Mouse (Mus musculus) forebrain, embryonic 12.5 days (tissue): ENCODE results near the gene Gpr155. TPM values are rescaled to one million over a fixed set of nuclear protein-coding genes. Genes with fewer than 3 reads are reported as not detected.

Experiments
- ATAC-seq: fragments of 200-750 bp; cut with Nextera tagmentation; 2 replicates; pipeline ENCODE4 v1.8.0; 2017; ENCODE audit warnings: moderate TSS enrichment; ENCODE audit not compliant: low FRiP score
- H3K27ac ChIP-seq: fragments of 300-500 bp; sonication (generic); 2 replicates; pipeline ENCODE4 v1.5.1; 2016; ENCODE audit warnings: mild to moderate bottlenecking
- H3K27me3 ChIP-seq: fragments of 300-500 bp; sonication (generic); 2 replicates; pipeline ENCODE4 v1.6.1; 2016; ENCODE audit warnings: mild to moderate bottlenecking
- H3K36me3 ChIP-seq: fragments of 300-500 bp; sonication (generic); replicated peaks from 2 replicates; pipeline ENCODE4 v1.6.1; 2016; ENCODE audit warnings: mild to moderate bottlenecking
- H3K4me1 ChIP-seq: fragments of 300-500 bp; sonication (generic); 2 replicates; pipeline ENCODE4 v1.6.1; 2016
- H3K4me2 ChIP-seq: fragments of 300-500 bp; sonication (generic); 2 replicates; pipeline ENCODE4 v1.6.1; 2016; ENCODE audit warnings: mild to moderate bottlenecking, moderate library complexity
- H3K4me3 ChIP-seq: fragments of 300-500 bp; sonication (generic); replicated peaks from 2 replicates; pipeline ENCODE4 v1.5.1; 2016; ENCODE audit warnings: mild to moderate bottlenecking
- H3K9ac ChIP-seq: fragments of 300-500 bp; sonication (generic); 2 replicates; pipeline ENCODE4 v1.6.1; 2016; ENCODE audit warnings: mild to moderate bottlenecking
- H3K9me3 ChIP-seq: fragments of 300-500 bp; sonication (generic); 2 replicates; pipeline ENCODE4 v1.6.1; 2016
- WGBS: fragments of 180-500 bp; shearing (Covaris S2); methylation state at CpG from one replicate; pipeline ENCODE4 v1.1.7; 2016; 5-methylcytosine and 5-hydroxymethylcytosine counted together
- polyA plus RNA-seq: library from polyadenylated mRNA; unstranded; fragments of >200 nt; fragmentation: Nextera tagmentation; extraction: Ambion mirVana; gene quantifications from 2 replicates; pipeline ENCODE4 v1.2.1, GENCODE M21; 2016

The Gpr155 gene
- polyA plus RNA-seq, result 7.3 and 8.0 TPM in 2 replicates

DNA sequence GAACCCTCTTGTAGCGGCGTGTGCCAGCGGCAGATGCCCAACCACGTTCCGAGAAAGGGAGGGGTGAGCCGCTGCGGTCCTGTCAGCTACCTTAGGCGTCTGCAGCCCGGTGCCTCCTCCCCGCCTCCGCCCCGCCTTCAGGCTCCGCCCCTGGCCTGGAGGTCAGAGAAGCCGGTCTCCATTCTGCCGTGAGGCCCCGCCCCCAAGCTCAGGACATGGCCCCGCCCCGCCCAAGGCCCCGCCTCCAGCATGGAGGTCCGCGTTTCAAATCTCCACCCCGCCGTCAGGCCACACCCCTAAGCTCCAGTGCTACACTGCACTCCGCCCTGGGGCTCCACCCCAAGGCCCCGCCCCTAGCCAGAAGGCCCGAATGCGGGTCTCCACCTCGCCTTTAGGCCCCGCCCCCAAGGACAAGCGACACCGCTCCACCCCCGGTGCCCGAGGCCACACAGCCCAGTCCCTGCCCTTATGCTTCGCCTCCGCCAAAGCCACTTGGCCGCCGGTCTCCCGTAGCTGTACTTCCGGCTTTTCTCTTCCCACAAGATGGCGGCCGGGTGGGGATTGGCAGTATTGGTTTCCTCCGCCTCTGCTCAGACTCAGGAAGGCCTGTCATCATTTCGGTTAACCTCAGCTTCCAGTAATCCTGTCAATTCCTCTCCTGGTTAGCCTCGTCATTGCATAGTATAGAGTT lies at the start of gene Gpr155:
TSS of gene Gpr155 (minus strand) at position 217 of the 691 bp plus-strand sequence.
- peak within 1 kb of the TSS; percentile 72 for H3K9ac ChIP-seq
- H3K27ac ChIP-seq, result peak within 1 kb of the TSS; percentile 65
- H3K36me3 ChIP-seq, result no peaks in the 10 kb centered on the region
- ATAC-seq, result peak; percentile 99
- H3K9me3 ChIP-seq, result no peaks in the 10 kb centered on the region
- peak within 1 kb of the TSS; percentile 71 for H3K4me3 ChIP-seq
- peak within 1 kb of the TSS; percentile 96 for H3K4me2 ChIP-seq
- 0 out of 2 replicates have a peak, but pooled peaks cover 8% of the 10 kb centered on the region for H3K27me3 ChIP-seq
- peaks cover 9% of the 10 kb centered on the region for H3K4me1 ChIP-seq
- WGBS, result 2% methylated on average over 42 of the region's 44 CpGs

DNA sequence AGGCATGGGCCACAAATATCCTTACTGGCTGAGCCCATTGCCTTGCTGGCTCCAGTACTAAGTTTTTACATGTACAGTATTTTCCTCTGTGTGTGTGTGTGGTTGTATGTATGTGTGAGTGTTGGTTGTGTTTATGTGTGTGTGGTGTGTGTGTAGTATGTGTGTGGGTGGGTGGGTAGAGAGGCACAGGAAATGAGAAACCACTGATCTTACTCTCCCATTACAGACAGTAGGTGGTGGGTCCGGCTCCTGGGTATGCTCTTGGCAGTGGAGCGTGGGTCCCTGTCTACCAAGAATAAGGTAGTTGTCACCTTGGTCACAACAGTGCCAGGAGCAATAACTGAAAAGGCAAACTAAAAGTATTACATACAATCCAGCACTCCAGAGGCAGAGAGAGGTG lies 49.5 kb upstream of the Gpr155 start:
- H3K9me3 ChIP-seq, result no peaks in the 10 kb centered on the region
- H3K36me3 ChIP-seq, result peaks cover 7% of the 10 kb centered on the region; the same call in 1 of the 2 replicates
- no peak overlapping the region for H3K9ac ChIP-seq
- no peak overlapping the region for H3K4me3 ChIP-seq
- no peak overlapping the region for H3K4me2 ChIP-seq
- 93% methylated on average over 2 of the region's 2 CpGs for WGBS
- no peak for ATAC-seq
- H3K27me3 ChIP-seq, result no peaks in the 10 kb centered on the region
- no peak overlapping the region for H3K27ac ChIP-seq
- peaks cover 10% of the 10 kb centered on the region for H3K4me1 ChIP-seq

DNA sequence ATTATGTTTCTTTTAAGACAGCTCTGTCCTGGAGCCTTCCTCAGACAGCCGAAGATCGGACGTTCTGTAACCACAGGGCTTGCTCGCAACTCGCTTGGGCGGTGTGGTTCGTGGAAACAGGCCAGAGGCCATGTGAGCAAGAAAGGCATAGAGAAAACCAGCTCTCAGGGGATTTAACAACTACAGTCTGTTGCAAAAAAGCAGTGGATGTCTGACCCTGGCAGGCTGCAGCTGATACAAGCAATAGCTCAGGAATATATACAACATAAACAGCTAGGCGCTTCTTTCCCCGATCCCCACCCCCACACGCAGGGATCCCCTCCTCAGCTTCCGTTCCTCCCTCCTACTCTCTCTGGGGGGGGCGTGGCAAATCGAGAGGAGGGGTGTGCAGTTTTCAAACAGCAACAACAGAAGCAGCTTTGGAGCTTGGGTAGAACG lies 45.6 kb upstream of the Gpr155 start:
- no peaks in the 10 kb centered on the region for H3K27me3 ChIP-seq
- 37% methylated on average over 14 of the region's 14 CpGs for WGBS
- H3K9ac ChIP-seq, result peak overlapping the region; percentile 4; the same call in 1 of the 2 replicates
- peaks cover 1% of the 10 kb centered on the region; the same call in 1 of the 2 replicates for H3K4me1 ChIP-seq
- peak overlapping the region; percentile 42; the same call in 1 of the 2 replicates for H3K27ac ChIP-seq
- H3K4me2 ChIP-seq, result peak overlapping the region; percentile 30
- peaks cover 7% of the 10 kb centered on the region; the same call in 1 of the 2 replicates for H3K36me3 ChIP-seq
- H3K9me3 ChIP-seq, result no peaks in the 10 kb centered on the region
- H3K4me3 ChIP-seq, result 0 out of 2 replicates have a peak overlapping the region, but pooled peaks have one; percentile 8
- no peak for ATAC-seq

DNA sequence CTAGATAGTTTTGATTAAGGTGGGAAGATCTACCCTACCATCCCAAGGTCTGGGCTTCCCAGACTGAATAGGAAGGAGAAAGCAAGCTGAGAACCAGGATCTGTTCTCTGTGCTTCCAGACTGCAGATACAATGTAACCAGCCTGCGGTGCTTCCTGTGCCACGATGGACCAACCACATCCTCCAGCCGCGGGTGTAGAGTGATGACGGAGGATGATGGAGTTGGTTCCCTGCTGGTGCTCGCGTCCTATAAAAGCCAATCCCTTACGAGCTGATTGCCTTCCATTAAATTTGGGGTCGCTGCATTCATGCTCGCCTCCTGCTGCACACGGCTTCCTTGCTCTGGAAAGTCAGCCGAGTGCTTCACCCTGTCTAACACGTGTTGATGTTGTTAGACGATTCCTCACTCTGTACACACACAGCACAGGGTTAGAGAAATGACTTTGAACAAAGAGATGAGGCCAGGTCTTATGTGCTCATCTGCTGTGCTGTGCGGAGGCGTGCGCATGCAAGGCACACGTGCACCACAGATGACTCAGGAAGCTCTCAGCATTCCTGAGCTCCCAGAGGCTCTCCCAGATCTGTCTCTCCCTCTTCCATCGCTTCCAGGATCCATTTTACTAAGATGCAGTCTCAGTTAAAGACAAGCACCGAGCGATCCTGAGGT lies 42.6 kb upstream of the Gpr155 start:
- Histone ChIP-seq H3K27me3 (no peaks in the 10 kb centered on the region), H3K27ac (no peak overlapping the region), H3K4me1 (no peaks in the 10 kb centered on the region; the same call in 1 of the 2 replicates), H3K36me3 (0 out of 2 replicates have a peak, but pooled peaks cover 3% of the 10 kb centered on the region), H3K9ac (no peak overlapping the region), H3K4me3 (no peak overlapping the region), H3K4me2 (no peak overlapping the region), H3K9me3 (no peaks in the 10 kb centered on the region)
- ATAC-seq, result no peak
- WGBS, result 77% methylated on average over 21 of the region's 21 CpGs

DNA sequence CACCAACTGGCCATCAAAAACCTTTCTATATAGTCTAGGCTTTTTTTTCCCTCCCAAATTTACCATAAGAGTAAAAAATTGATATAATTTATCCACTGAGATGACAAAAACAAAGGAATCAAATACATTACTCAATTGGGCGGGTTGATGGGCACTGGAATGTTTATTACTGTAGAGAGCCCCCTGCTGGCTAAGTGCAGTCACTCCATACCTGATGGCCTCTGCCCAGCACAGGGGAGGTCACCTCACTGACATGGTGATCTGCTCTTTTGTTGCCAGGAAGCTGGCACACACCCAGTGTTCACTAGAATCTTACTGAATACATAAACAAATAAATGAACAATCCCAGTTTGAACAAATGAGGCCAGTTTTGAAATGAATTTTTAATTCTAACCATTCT lies 40.9 kb upstream of the Gpr155 start:
- H3K9me3 ChIP-seq, result no peaks in the 10 kb centered on the region
- WGBS, result 17% methylated on average over 1 of the region's 1 CpGs
- ATAC-seq, result no peak

DNA sequence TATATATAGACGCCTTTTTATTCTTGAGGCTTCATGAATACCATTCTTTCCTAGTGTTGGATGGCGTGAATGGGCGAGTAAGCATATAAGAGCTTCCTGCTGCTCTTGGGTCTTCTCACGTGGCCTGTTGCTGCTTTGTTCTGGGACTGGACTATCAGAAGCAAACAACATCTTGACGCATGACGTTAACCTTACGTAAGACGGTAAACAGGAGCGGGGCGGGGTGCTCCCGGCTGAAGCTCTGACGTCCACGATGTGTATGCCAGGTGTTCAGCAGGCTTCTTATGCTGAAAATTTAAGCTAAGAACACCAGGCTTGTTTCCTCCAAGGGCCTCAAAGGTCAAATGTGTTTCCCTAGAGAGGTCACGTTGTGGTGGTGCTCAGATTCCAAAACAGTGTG lies 39.5 kb upstream of the Gpr155 start:
- no peak for ATAC-seq
- 90% methylated on average over 14 of the region's 14 CpGs for WGBS
- H3K4me1 ChIP-seq, result peaks cover 4% of the 10 kb centered on the region; the same call in 1 of the 2 replicates
- no peak overlapping the region for H3K9ac ChIP-seq
- no peaks in the 10 kb centered on the region; the same call in 1 of the 2 replicates for H3K27me3 ChIP-seq
- H3K9me3 ChIP-seq, result no peaks in the 10 kb centered on the region
- no peaks in the 10 kb centered on the region for H3K36me3 ChIP-seq
- H3K27ac ChIP-seq, result no peak overlapping the region
- H3K4me2 ChIP-seq, result no peak overlapping the region
- no peak overlapping the region for H3K4me3 ChIP-seq

More for the DNA sequence above, 40.9 kb upstream of the Gpr155 start:
- Histone ChIP-seq H3K4me1 (no peaks in the 10 kb centered on the region; the same call in 1 of the 2 replicates), H3K36me3 (no peaks in the 10 kb centered on the region), H3K27me3 (no peaks in the 10 kb centered on the region), H3K4me3 (no peak overlapping the region), H3K9ac (no peak overlapping the region), H3K27ac (no peak overlapping the region), H3K4me2 (no peak overlapping the region)

DNA sequence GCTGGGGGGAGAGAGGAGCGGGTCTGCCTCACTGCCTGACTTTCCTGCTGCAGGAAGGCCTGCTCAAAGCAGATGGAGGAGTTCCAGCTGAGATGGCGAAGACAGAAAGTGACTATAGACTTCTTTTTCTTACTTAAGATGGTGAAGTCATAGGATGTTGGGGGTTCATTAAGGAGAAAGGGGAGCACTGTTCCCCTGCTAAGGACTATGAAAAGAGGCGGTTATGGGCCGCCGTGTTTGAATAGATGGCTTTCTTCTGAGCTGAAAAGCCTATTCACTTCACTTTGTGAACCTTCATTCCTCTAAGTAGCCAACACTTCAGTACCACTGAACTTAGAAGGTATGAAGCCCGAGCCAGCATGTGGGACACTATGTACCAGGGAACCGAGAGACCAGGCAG lies 33.4 kb upstream of the Gpr155 start:
- Histone ChIP-seq H3K4me3 (no peak overlapping the region), H3K4me2 (no peak overlapping the region), H3K27ac (no peak overlapping the region), H3K4me1 (peaks cover 12% of the 10 kb centered on the region), H3K36me3 (no peaks in the 10 kb centered on the region), H3K9ac (no peak overlapping the region), H3K9me3 (no peaks in the 10 kb centered on the region), H3K27me3 (no peaks in the 10 kb centered on the region; the same call in 1 of the 2 replicates)
- 13% methylated on average over 7 of the region's 7 CpGs for WGBS
- ATAC-seq, result no peak

DNA sequence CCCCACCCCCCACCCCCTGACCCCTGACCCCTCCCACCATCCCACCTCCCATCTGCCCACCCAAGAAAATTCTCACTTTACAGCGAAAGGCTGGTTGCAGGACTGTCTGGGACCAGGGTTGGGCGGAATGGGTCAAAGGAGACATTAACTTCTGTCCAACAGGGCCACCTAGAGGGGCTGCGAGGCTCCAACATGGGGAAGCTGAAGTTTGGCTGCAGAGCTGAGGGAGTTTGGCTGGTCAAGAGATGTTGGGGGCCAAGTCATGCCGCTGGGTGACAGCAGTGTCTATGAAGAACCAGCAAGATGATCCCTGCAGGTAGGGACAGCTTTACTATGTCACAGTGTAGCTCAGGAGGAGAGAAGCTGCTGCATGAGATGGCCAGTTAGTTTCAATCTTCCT lies 32.9 kb upstream of the Gpr155 start:
- no peak overlapping the region for H3K4me2 ChIP-seq

DNA sequence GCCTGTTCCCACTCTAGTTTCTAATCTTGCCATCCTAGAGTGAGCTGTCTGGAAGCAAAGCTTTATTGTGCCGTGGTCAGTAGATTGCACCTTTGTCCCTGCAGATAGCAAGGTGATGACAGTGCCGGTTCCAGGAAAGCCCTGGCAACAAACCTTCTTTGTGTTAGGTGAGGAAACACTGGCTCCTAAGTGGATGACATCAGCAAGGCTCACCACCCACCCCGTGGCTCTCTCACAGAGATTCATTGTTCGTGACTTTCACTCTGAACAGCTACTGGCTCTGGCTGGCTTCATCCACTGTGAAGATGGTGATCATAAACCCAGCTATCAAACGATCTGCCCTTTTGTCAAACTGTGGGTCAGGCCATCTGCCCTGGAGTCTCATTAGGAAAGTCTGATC lies 29.5 kb upstream of the Gpr155 start:
- H3K4me2 ChIP-seq, result no peak overlapping the region
- no peak overlapping the region for H3K9ac ChIP-seq
- no peak overlapping the region for H3K27ac ChIP-seq
- 63% methylated on average over 5 of the region's 5 CpGs for WGBS
- no peaks in the 10 kb centered on the region for H3K9me3 ChIP-seq
- peaks cover 7% of the 10 kb centered on the region for H3K4me1 ChIP-seq
- no peaks in the 10 kb centered on the region for H3K27me3 ChIP-seq
- no peaks in the 10 kb centered on the region for H3K36me3 ChIP-seq
- no peak for ATAC-seq
- no peak overlapping the region for H3K4me3 ChIP-seq

More for the DNA sequence above, 32.9 kb upstream of the Gpr155 start:
- WGBS, result 41% methylated on average over 4 of the region's 4 CpGs
- Histone ChIP-seq H3K27me3 (no peaks in the 10 kb centered on the region; the same call in 1 of the 2 replicates), H3K4me3 (no peak overlapping the region), H3K9me3 (no peaks in the 10 kb centered on the region), H3K4me1 (peaks cover 12% of the 10 kb centered on the region), H3K27ac (no peak overlapping the region), H3K36me3 (no peaks in the 10 kb centered on the region), H3K9ac (no peak overlapping the region)
- ATAC-seq, result no peak

DNA sequence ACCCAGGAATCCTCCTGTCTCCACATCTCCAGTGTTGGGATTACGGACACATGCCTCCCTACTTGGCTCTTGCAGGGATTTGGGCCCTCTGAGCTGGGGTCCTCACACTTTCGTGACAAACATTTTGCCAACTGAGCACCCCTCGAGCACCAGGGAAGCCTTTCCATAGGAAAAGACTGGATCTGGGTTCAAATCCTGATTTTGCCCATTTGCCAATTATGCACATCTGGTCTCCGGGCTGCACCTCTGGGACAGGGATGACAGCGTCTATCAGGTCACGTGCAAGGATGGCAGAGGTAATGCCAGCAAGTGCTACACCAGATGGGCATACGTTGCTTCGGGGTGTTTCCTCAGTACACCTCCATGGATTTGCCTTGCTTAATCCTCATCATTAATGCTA lies 23.7 kb upstream of the Gpr155 start:
- Histone ChIP-seq H3K9ac (no peak overlapping the region), H3K36me3 (no peaks in the 10 kb centered on the region), H3K4me2 (no peak overlapping the region), H3K9me3 (no peaks in the 10 kb centered on the region), H3K4me1 (no peaks in the 10 kb centered on the region), H3K27me3 (no peaks in the 10 kb centered on the region), H3K27ac (no peak overlapping the region), H3K4me3 (no peak overlapping the region)
- WGBS, result 94% methylated on average over 8 of the region's 8 CpGs
- ATAC-seq, result no peak

DNA sequence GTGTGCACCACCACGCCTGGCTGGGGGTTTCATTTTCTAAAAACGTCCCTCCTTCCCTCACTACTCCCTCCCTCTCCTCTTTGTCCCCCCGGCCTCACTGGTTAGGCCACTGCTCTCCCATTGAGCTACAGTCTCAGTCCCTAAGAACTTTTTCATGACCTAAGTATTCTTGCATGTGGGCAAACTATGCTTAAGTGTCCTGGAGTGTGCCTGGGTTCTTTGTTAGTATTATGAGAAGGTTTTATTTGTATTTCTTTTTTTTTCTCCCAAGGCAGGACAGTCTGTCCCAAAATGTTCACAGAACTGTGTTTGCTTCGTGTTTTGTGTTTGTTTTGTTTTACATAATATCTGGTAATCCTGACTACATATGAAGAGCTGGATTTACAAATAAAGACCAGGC lies 21.3 kb upstream of the Gpr155 start:
- Histone ChIP-seq H3K4me2 (no peak overlapping the region), H3K9ac (no peak overlapping the region), H3K27ac (no peak overlapping the region), H3K36me3 (no peaks in the 10 kb centered on the region), H3K9me3 (no peaks in the 10 kb centered on the region), H3K27me3 (no peaks in the 10 kb centered on the region), H3K4me3 (no peak overlapping the region), H3K4me1 (no peaks in the 10 kb centered on the region)
- WGBS, result 55% methylated on average over 4 of the region's 4 CpGs
- no peak for ATAC-seq

DNA sequence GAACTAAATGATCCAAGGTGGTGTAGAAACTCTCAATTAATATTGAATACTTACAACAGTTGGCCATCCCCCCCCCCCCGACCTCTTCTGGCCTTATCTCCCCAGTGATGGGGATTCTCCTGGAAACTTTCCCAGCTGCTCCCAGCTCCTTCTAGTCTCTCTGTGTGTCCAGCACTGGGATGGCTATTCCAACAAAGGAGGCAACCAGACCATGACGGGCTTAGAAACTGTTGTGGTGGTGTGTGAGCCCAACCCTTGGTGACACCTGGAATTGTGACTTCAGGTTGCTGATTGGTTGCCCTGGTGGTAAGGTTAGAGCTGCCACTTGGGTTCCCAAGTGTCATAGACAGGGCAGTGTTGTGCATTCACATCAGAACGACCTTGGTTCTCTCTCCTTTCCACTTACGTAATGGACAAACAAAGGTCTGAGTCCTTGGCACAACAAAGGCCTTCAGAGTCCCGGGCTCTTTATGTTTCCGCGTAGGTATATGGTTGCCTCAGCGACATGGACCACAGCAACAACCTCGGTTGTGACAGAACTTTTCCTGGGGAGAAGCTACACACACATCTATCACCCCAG lies 20.1 kb upstream of the Gpr155 start:
- Histone ChIP-seq H3K4me3 (no peak overlapping the region), H3K27ac (no peak overlapping the region), H3K9ac (no peak overlapping the region), H3K9me3 (no peaks in the 10 kb centered on the region), H3K4me2 (no peak overlapping the region), H3K4me1 (no peaks in the 10 kb centered on the region), H3K36me3 (no peaks in the 10 kb centered on the region), H3K27me3 (no peaks in the 10 kb centered on the region)
- no peak for ATAC-seq
- 88% methylated on average over 9 of the region's 9 CpGs for WGBS
